Mouse (Mus musculus) midbrain, postnatal 0 days (tissue): Measurements from ENCODE around the gene Mcm10. TPM values are rescaled to one million over a fixed set of nuclear protein-coding genes. Genes with fewer than 3 reads are reported as not detected.

Experiments used
- ATAC-seq: fragments of 200-750 bp; cut with Nextera tagmentation; 2 replicates; pipeline ENCODE4 v1.8.0; 2017; ENCODE audit warnings: moderate number of reproducible peaks, mild to moderate bottlenecking, moderate TSS enrichment, moderate library complexity; ENCODE audit not compliant: low FRiP score
- DNase-seq: peaks from one replicate; pipeline ENCODE4 v3.0.0-alpha.2; 2015; ENCODE audit warnings: low spot score
- H3K27ac ChIP-seq: fragments of 300-500 bp; sonication (generic); 2 replicates; pipeline ENCODE4 v1.5.1; 2014; ENCODE audit warnings: low read depth, mild to moderate bottlenecking, low read length, mixed read lengths
- H3K27me3 ChIP-seq: fragments of 300-500 bp; sonication (generic); 2 replicates; pipeline ENCODE4 v1.6.1; 2014; ENCODE audit warnings: low read length, control low read depth, mixed read lengths; ENCODE audit not compliant: insufficient read depth
- H3K36me3 ChIP-seq: fragments of 300-500 bp; sonication (generic); 2 replicates; pipeline ENCODE4 v1.6.1; 2014; ENCODE audit warnings: low read length, control low read depth, mixed read lengths; ENCODE audit not compliant: insufficient read depth
- H3K4me1 ChIP-seq: fragments of 300-500 bp; sonication (generic); 2 replicates; pipeline ENCODE4 v1.6.1; 2014; ENCODE audit warnings: mild to moderate bottlenecking, control low read depth, antibody characterized with exemption, low read length, mixed read lengths; ENCODE audit not compliant: insufficient read depth
- H3K4me2 ChIP-seq: fragments of 300-500 bp; sonication (generic); 2 replicates; pipeline ENCODE4 v1.6.1; 2014; ENCODE audit warnings: low read depth, mild to moderate bottlenecking, low read length, mixed read lengths; ENCODE audit not compliant: poor library complexity, severe bottlenecking
- H3K4me3 ChIP-seq: fragments of 300-500 bp; sonication (generic); 2 replicates; pipeline ENCODE4 v1.5.1; 2014; ENCODE audit warnings: low read depth, mild to moderate bottlenecking, low read length, moderate library complexity
- H3K9ac ChIP-seq: fragments of 300-500 bp; sonication (generic); replicated peaks from 2 replicates; pipeline ENCODE4 v1.6.1; 2014; ENCODE audit warnings: mild to moderate bottlenecking, low read length, moderate library complexity, mixed read lengths; ENCODE audit not compliant: poor library complexity, severe bottlenecking
- H3K9me3 ChIP-seq: fragments of 300-500 bp; sonication (generic); 2 replicates; pipeline ENCODE4 v1.6.1; 2016; ENCODE audit warnings: low read length, control low read depth
- CTCF ChIP-seq: IDR thresholded peaks from 2 replicates; pipeline ENCODE4 v1.5.1; 2016; ENCODE audit warnings: antibody characterized with exemption, mild to moderate bottlenecking
- WGBS: fragments of 180-500 bp; shearing (Covaris S2); extraction: QIAGEN DNeasy Blood & Tissue Kit; methylation state at CpG from one replicate; pipeline ENCODE4 v1.1.7; 2014; 5-methylcytosine and 5-hydroxymethylcytosine counted together
- polyA plus RNA-seq: library from polyadenylated mRNA; unstranded; fragments of >200 nt; fragmentation: Nextera tagmentation; extraction: Ambion mirVana; gene quantifications from 2 replicates; pipeline ENCODE4 v1.2.1, GENCODE M21; 2015
- total RNA-seq: library from RNA; depleted of rRNA; stranded (reverse); fragments of >200 nt; gene quantifications from 2 replicates; pipeline ENCODE4 v1.2.3, GENCODE M21; 2014

Mcm10 gene
- total and polyA plus RNA-seq, 2 experiments from 2014 or later = 1.3 to 5.0 TPM

DNA sequence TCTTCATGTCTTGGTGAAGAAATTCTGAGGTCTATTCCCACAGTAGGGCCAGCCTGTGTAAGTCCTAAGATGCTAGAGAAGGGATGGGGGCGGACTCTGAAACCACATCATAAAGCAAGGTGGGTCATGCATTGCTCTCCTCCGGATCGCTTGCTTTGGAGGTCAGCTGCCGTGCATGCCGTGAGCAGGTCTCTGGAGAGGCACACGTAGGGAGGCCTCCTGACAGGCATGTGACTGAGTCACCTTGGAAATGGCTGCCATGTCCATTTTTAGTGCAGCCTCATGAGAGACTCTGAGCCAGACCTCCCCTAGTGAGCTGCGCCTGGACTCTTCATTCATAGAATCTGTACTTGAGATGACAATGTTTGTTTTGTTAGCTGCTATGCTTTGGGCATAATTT lies 15.5 kb upstream of the Mcm10 start:
- H3K4me2 ChIP-seq = no peak overlapping the region
- DNase-seq (no peak), ATAC-seq (no peak)
- H3K4me3 ChIP-seq = no peak overlapping the region
- WGBS = 89% methylated on average over 7 of the region's 7 CpGs
- TF ChIP-seq CTCF = no peak
- H3K27ac ChIP-seq = no peak overlapping the region
- no peaks in the 10 kb centered on the region for H3K9me3 ChIP-seq
- no peak overlapping the region for H3K9ac ChIP-seq
- no peaks in the 10 kb centered on the region for H3K27me3 ChIP-seq
- H3K4me1 ChIP-seq = no peaks in the 10 kb centered on the region
- H3K36me3 ChIP-seq = peaks cover 20% of the 10 kb centered on the region

DNA sequence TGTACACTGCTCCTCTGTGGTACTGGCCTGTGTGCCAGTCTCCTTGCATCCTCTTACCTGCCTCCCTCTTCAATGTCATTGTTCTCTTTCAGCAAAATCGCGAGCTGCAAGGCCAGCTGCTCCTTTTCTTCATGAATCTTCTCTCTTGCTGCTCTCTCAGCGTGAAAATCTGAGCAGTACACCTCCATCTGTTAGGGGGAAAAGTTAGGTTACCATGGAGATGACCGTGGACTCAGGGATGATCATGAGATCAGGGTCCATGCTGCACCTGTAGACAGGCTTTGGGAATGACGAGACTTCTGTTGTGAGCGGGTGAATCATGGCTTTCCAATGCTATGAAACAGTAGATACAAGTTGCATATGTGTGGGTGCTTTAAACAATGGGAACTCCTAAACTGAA lies 14.5 kb upstream of the Mcm10 start:
- Histone ChIP-seq H3K4me1 (no peaks in the 10 kb centered on the region), H3K4me2 (no peak overlapping the region), H3K9ac (no peak overlapping the region), H3K36me3 (peaks cover 20% of the 10 kb centered on the region), H3K27ac (no peak overlapping the region), H3K27me3 (no peaks in the 10 kb centered on the region), H3K9me3 (no peaks in the 10 kb centered on the region), H3K4me3 (no peak overlapping the region)
- WGBS = 57% methylated on average over 6 of the region's 6 CpGs
- ATAC-seq (no peak), DNase-seq (peak; percentile 63)
- TF ChIP-seq CTCF = no peak

DNA sequence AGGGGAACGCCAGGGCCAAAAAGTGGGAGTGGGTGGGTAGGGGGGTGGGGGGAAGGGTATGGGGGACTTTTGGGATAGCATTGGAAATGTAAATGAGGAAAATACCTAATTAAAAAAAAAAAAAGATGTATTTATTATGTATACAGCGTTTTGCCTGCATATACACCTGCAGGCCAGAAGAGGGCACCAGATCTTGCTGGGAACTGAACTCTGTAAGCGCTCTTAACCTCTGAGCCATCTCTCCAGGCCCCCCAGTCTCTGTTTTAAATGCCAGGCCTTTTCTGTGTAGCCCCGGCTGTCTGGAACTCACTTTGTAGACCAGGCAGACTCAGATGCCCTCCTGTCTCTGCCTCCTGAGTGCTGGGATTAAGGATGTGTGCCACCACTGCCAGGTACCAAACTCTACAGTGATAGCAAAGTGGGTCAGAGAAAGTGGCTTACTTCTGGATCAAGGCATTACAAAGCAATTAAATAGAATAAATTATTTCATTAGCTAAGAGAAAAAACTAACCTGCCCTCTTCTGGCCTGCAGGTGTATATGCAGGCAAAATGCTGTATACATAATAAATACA lies 12.7 kb upstream of the Mcm10 start:
- no peak overlapping the region for H3K4me2 ChIP-seq
- peak; percentile 28; the same call in 1 of the 2 replicates for TF ChIP-seq CTCF
- no peaks in the 10 kb centered on the region for H3K27me3 ChIP-seq
- no peak overlapping the region for H3K27ac ChIP-seq
- H3K9me3 ChIP-seq = no peaks in the 10 kb centered on the region
- H3K4me3 ChIP-seq = no peak overlapping the region
- DNase-seq (no peak), ATAC-seq (no peak)
- H3K36me3 ChIP-seq = peaks cover 16% of the 10 kb centered on the region
- no peaks in the 10 kb centered on the region for H3K4me1 ChIP-seq
- H3K9ac ChIP-seq = no peak overlapping the region
- WGBS = 46% methylated on average over 3 of the region's 4 CpGs

- no peaks in the 10 kb centered on the region for H3K27me3 ChIP-seq
- no peak for TF ChIP-seq CTCF
- 88% methylated on average over 14 of the region's 14 CpGs for WGBS
- no peaks in the 10 kb centered on the region for H3K9me3 ChIP-seq
- H3K4me2 ChIP-seq = no peak overlapping the region
- ATAC-seq (no peak), DNase-seq (no peak)
- no peak overlapping the region for H3K27ac ChIP-seq
- no peaks in the 10 kb centered on the region for H3K4me1 ChIP-seq
- H3K9ac ChIP-seq = no peak overlapping the region
- H3K36me3 ChIP-seq = peaks cover 16% of the 10 kb centered on the region
- H3K4me3 ChIP-seq = no peak overlapping the region
Measured at GRCm38 (mm10) chr2:5023699-5024399, 11.3 kb upstream of the Mcm10 start.

DNA sequence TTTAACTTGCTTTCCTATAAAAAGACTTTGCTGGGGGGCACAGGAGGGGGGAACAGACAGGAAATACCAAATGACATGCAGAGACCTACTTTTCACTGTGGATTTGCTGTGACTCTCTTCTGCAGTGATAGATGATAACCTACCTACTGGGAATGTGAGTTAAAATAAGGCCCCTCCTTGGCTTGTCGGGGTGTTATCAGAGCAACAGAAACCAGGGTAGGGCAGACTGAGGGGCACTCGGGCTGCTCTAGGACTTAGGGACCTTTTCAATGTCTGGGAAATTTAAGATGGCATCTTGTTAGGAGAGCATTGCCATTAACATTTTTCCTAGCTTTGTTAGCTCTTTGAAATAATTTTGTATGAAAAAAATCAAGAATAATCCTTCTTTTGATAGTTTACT lies 10.7 kb upstream of the Mcm10 start:
- no peaks in the 10 kb centered on the region for H3K4me1 ChIP-seq
- no peak for TF ChIP-seq CTCF
- H3K4me2 ChIP-seq = no peak overlapping the region
- H3K9ac ChIP-seq = no peak overlapping the region
- H3K9me3 ChIP-seq = no peaks in the 10 kb centered on the region
- peaks cover 16% of the 10 kb centered on the region for H3K36me3 ChIP-seq
- no peak overlapping the region for H3K27ac ChIP-seq
- ATAC-seq = no peak
- 84% methylated on average over 2 of the region's 2 CpGs for WGBS
- no peaks in the 10 kb centered on the region for H3K27me3 ChIP-seq
- no peak for DNase-seq
- H3K4me3 ChIP-seq = no peak overlapping the region

- ATAC-seq (no peak), DNase-seq (no peak)
- Histone ChIP-seq H3K27me3 (no peaks in the 10 kb centered on the region), H3K9me3 (no peaks in the 10 kb centered on the region), H3K4me2 (no peak overlapping the region), H3K36me3 (peaks cover 4% of the 10 kb centered on the region), H3K27ac (no peak overlapping the region), H3K4me3 (no peak overlapping the region), H3K4me1 (no peaks in the 10 kb centered on the region), H3K9ac (no peak overlapping the region)
- WGBS = 64% methylated on average over 1 of the region's 1 CpGs
- no peak for TF ChIP-seq CTCF
Measured at GRCm38 (mm10) chr2:5019708-5020107, 7.1 kb upstream of the Mcm10 start.
